Comparison of ENCODE assay signal across 20 mouse cellular contexts in genomic region chr8:123746488-123746887, GRCm38 (mm10).
"Had no signal": no experiment of that assay in that cellular context is flagged by ENCODE, and none has a peak within 500 bp of the region (broad histone marks: within the 10 kb centered on the region; RNA-seq: fewer than 3 reads in every experiment).

No protein-coding gene starts in this region.

- H3K4me3 ChIP-seq: limb, embryonic 12.5 days; limb, embryonic 15.5 days; megakaryocyte, embryonic 14.5 days; midbrain, embryonic 10.5 days; neural tube, embryonic 12.5 days; neural tube, embryonic 15.5 days had no signal

- H3K9ac ChIP-seq: limb, embryonic 12.5 days; limb, embryonic 15.5 days; liver, embryonic 14.5 days; liver, postnatal 0 days; lung, embryonic 14.5 days; neural tube, embryonic 12.5 days; neural tube, embryonic 15.5 days had no signal

- H3K4me1 ChIP-seq: neural tube, embryonic 12.5 days had no signal

- H3K9me3 ChIP-seq: limb, embryonic 12.5 days; limb, embryonic 15.5 days; megakaryocyte, embryonic 14.5 days; midbrain, embryonic 10.5 days; neural tube, embryonic 12.5 days; neural tube, embryonic 15.5 days had no signal

- H3K27me3 ChIP-seq: limb, embryonic 12.5 days; limb, embryonic 15.5 days; neural tube, embryonic 12.5 days; neural tube, embryonic 15.5 days had no signal

- H3K4me2 ChIP-seq: limb, embryonic 12.5 days; limb, embryonic 15.5 days; liver, embryonic 11.5 days; lung, embryonic 14.5 days; neural tube, embryonic 12.5 days; neural tube, embryonic 15.5 days had no signal

- H3K36me3 ChIP-seq: limb, embryonic 12.5 days; limb, embryonic 15.5 days; midbrain, embryonic 10.5 days; neural tube, embryonic 12.5 days; neural tube, embryonic 15.5 days had no signal

- DNase-seq: kidney, adult 9 months; kidney, postnatal 14 days; kidney, postnatal 4 days; liver, postnatal 0 days; lung, embryonic 14.5 days; midbrain, embryonic 14.5 days; right cerebral cortex, adult 18-20 months; right cerebral cortex, postnatal 14 days; right cerebral cortex, postnatal 4 days; thymus, postnatal 25 days had no signal

- H3K27ac ChIP-seq: limb, embryonic 12.5 days; liver, embryonic 14.5 days; macrophage; midbrain, embryonic 10.5 days; neural tube, embryonic 12.5 days; neural tube, embryonic 15.5 days had no signal

- ATAC-seq: liver, postnatal 0 days; lung, postnatal 0 days had no signal
